Mouse (Mus musculus): ENCODE data around the gene Prkcb. TPM values are rescaled to one million over a fixed set of nuclear protein-coding genes. Genes with fewer than 3 reads are reported as not detected.
A peak's percentile ranks its signal among the peaks of the same experiment; 100 is the strongest.

Gene Prkcb
- polyA plus RNA-seq, 1 experiment from 2014 or later, result 5.6 TPM

DNA sequence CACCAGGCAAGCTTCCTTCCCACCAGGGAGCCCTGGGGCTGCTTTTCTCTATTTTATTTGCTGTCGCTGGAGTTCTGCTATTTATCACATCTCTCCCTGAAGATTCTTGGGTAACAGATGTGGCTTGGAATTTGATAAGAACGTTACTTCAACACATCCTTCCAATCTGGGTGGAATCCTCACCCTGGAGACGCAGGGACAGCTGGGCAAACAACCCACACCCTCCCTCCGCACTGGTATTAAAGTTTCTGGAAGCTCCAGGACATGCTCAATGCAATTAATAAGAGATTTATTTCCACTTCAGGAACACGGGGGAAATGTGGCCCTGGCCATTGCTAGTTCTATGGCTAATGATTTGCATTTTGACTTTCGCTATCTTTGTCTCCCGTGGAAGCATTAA, 277.5 kb downstream of the Prkcb start:
- Histone ChIP-seq H3K4me2 (replicated peaks) (no peak overlapping the region), H3K27ac (no peak overlapping the region), H3K4me1 (0 out of 2 replicates have a peak, but pooled peaks cover 3% of the 10 kb centered on the region), H3K9me3 (no peaks in the 10 kb centered on the region), H3K9ac (no peak overlapping the region), H3K36me3 (no peaks in the 10 kb centered on the region), H3K27me3 (no peaks in the 10 kb centered on the region), H3K4me3 (no peak overlapping the region)
- WGBS, result 69% methylated on average over 7 of the region's 7 CpGs
- ATAC-seq (ENCODE audit: insufficient number of reproducible peaks, insufficient read depth, low FRiP score, low TSS enrichment), result no peak

DNA sequence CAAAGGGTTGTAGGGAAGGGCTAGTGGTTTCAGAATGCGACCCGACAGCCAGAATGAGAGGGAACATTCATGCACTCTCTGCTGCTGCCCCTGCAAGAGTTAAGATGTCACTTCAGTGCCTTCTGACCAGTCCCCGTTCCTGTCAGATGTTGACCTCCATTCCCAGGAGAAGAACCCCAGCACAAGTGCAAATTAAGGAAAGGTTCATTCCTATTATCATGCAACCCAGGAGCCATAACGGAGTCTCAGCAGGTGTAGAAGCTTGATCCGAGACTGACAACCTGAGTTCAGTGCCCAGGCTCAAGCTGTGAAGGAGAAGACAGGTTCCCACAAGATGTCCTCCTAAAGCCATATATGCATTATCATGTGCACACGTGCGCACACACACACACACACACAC, 280.2 kb downstream of the Prkcb start:
- no peak for ATAC-seq (ENCODE audit: insufficient number of reproducible peaks, insufficient read depth, low FRiP score, low TSS enrichment)
- no peaks in the 10 kb centered on the region for H3K9me3 ChIP-seq
- H3K4me3 ChIP-seq, result no peak overlapping the region
- no peaks in the 10 kb centered on the region for H3K36me3 ChIP-seq
- H3K27me3 ChIP-seq, result no peaks in the 10 kb centered on the region
- H3K27ac ChIP-seq, result no peak overlapping the region
- H3K4me2 ChIP-seq (replicated peaks), result no peak overlapping the region
- H3K9ac ChIP-seq, result no peak overlapping the region
- H3K4me1 ChIP-seq, result no peaks in the 10 kb centered on the region
- 67% methylated on average over 7 of the region's 7 CpGs for WGBS

DNA sequence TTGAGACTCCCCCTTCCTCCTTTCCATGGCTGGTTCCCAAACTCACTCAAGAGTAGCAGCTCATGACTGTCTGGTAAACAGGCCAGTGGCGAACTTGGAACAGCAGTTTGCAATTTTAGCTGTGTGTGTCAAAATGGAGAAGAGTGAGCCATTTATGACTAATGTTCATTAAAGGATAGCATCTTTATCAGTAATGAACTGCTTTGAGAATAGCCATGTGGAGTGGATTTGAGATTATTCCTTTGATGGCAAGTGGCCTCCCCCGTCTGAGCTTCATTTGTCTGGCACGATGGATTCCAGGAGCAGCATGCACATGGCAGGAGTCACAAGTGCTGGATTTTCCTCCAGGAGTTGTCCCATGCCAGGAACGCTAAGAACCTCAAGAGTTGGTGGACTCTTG, 281.9 kb downstream of the Prkcb start:
- WGBS, result 68% methylated on average over 4 of the region's 4 CpGs
- no peak for ATAC-seq (ENCODE audit: insufficient number of reproducible peaks, insufficient read depth, low FRiP score, low TSS enrichment)
- Histone ChIP-seq H3K9me3 (no peaks in the 10 kb centered on the region), H3K4me2 (replicated peaks) (no peak overlapping the region), H3K27ac (no peak overlapping the region), H3K4me3 (no peak overlapping the region), H3K9ac (no peak overlapping the region), H3K36me3 (no peaks in the 10 kb centered on the region), H3K4me1 (0 out of 2 replicates have a peak, but pooled peaks cover 2% of the 10 kb centered on the region), H3K27me3 (no peaks in the 10 kb centered on the region)

DNA sequence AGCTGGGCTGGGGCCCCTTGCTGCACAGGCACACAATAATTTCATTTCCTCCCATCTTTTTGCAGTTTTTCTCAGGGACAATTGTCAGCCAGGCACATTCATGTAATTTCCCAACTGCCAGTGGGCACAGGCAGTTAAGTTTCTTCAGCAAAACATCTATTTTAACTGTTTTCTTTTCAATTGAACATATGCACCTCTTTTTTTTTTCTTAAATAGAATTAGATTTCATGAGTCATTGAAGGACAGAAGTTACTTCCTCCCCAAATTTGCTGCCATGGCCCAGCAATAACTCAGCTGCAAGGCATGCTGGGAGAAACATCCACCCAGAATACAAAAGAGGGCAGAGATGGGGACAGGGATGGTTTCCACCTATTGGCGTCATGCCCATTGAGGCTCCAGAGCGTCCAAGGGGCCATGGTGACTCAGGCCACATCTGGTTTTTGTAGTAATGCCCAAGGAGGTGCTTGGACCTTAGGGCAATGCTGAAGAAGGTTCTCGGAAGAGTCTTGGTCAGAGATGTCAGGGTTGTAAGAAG, 284.6 kb downstream of the Prkcb start:
- no peak for ATAC-seq (ENCODE audit: insufficient number of reproducible peaks, insufficient read depth, low FRiP score, low TSS enrichment)
- Histone ChIP-seq H3K27ac (no peak overlapping the region), H3K36me3 (no peaks in the 10 kb centered on the region), H3K4me2 (replicated peaks) (no peak overlapping the region), H3K4me3 (no peak overlapping the region), H3K9me3 (no peaks in the 10 kb centered on the region), H3K9ac (no peak overlapping the region), H3K27me3 (no peaks in the 10 kb centered on the region), H3K4me1 (0 out of 2 replicates have a peak, but pooled peaks cover 6% of the 10 kb centered on the region)
- 88% methylated on average over 3 of the region's 3 CpGs for WGBS

DNA sequence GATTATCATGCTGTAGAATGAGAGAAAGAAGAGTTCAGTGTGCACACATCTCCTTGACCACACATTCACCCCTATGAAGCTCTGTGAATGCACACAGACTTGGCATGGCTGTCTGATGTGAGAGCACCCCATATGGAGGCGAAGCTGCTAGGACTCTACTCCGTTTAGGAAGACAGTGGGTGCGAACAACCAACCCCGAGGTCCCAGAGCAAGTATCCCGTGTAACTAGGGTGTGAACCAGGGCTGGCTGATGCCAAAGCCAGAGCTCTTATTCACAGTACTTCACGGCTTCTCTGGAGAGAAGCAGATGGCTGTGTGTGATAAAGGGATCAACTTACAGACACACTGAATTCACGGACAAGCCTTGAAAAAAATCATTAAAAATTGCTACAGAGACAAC, 285.9 kb downstream of the Prkcb start:
- no peak for ATAC-seq (ENCODE audit: insufficient number of reproducible peaks, insufficient read depth, low FRiP score, low TSS enrichment)
- WGBS, result 71% methylated on average over 7 of the region's 7 CpGs
- Histone ChIP-seq H3K4me1 (0 out of 2 replicates have a peak, but pooled peaks cover 6% of the 10 kb centered on the region), H3K9ac (no peak overlapping the region), H3K27ac (no peak overlapping the region), H3K36me3 (no peaks in the 10 kb centered on the region), H3K4me2 (replicated peaks) (no peak overlapping the region), H3K9me3 (no peaks in the 10 kb centered on the region), H3K4me3 (no peak overlapping the region), H3K27me3 (no peaks in the 10 kb centered on the region)

DNA sequence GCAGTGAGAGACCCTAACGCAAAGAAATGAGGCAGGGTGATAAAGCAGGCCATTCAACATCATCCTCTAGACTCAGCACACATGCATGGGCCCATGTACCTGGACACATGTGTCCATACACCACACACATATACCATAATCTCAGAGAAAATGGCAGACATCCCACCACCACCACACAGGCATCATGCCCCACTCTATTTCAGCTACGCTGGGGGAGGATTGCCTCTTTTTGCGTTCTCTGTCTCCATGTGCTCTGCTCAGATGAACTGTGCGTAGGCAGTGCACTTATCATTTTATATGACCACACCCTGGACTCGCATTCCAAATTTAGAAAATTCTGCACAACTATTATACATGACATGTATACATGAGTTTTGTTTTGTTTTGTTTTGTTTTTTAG, 286.5 kb downstream of the Prkcb start:
- Histone ChIP-seq H3K9ac (no peak overlapping the region), H3K27ac (no peak overlapping the region), H3K4me2 (replicated peaks) (no peak overlapping the region), H3K4me3 (no peak overlapping the region), H3K4me1 (0 out of 2 replicates have a peak, but pooled peaks cover 6% of the 10 kb centered on the region), H3K9me3 (no peaks in the 10 kb centered on the region), H3K27me3 (no peaks in the 10 kb centered on the region), H3K36me3 (no peaks in the 10 kb centered on the region)
- WGBS, result 75% methylated on average over 5 of the region's 5 CpGs
- no peak for ATAC-seq (ENCODE audit: insufficient number of reproducible peaks, insufficient read depth, low FRiP score, low TSS enrichment)

DNA sequence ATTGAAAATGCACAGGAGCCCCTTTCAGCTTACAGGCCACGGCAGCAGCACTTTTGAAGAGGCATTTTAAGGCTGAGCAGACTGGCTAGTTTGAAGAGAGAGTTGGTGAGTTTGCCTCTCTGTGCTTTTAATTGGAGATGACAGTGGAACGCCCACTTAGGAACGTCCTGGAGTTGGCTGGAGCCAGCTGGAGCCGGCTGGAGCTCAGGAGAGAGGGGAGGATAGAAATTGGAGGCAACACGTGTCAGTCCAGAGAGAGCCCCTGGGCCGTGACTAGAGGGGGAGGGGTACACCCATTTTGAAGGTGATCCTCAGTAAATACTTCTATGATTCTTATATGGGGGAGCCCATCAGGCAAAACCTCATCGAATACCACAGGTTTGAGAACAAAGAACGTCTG, 287.0 kb downstream of the Prkcb start:
- H3K4me1 ChIP-seq, result 0 out of 2 replicates have a peak, but pooled peaks cover 6% of the 10 kb centered on the region
- no peaks in the 10 kb centered on the region for H3K36me3 ChIP-seq
- H3K27ac ChIP-seq, result no peak overlapping the region
- no peaks in the 10 kb centered on the region for H3K9me3 ChIP-seq
- 20% methylated on average over 8 of the region's 8 CpGs for WGBS
- H3K9ac ChIP-seq, result no peak overlapping the region
- H3K4me3 ChIP-seq, result no peak overlapping the region
- peak; percentile 82 for ATAC-seq (ENCODE audit: insufficient number of reproducible peaks, insufficient read depth, low FRiP score, low TSS enrichment)
- H3K27me3 ChIP-seq, result no peaks in the 10 kb centered on the region
- H3K4me2 ChIP-seq (replicated peaks), result no peak overlapping the region

DNA sequence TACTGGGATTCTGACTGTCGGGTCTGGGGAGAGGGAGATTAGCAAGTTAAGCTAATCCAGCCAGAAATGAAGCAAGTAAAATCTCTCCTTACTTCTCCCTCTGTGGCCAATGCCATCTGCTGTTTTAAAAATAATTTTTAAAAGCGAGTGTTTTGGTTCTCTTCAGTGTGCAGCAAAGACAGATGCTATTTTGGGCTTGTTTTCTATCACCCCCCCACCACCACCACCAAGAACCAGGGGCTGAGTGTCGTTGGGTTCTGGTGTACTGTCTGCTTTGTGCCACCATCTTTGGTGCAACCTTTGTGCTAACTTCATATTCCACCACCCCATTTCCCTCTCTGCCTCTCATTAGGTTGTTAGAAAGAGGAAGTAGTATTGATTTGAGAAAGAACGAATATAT, 289.0 kb downstream of the Prkcb start:
- WGBS, result 82% methylated on average over 4 of the region's 4 CpGs
- H3K9me3 ChIP-seq, result no peaks in the 10 kb centered on the region
- ATAC-seq (ENCODE audit: insufficient number of reproducible peaks, insufficient read depth, low FRiP score, low TSS enrichment), result no peak

DNA sequence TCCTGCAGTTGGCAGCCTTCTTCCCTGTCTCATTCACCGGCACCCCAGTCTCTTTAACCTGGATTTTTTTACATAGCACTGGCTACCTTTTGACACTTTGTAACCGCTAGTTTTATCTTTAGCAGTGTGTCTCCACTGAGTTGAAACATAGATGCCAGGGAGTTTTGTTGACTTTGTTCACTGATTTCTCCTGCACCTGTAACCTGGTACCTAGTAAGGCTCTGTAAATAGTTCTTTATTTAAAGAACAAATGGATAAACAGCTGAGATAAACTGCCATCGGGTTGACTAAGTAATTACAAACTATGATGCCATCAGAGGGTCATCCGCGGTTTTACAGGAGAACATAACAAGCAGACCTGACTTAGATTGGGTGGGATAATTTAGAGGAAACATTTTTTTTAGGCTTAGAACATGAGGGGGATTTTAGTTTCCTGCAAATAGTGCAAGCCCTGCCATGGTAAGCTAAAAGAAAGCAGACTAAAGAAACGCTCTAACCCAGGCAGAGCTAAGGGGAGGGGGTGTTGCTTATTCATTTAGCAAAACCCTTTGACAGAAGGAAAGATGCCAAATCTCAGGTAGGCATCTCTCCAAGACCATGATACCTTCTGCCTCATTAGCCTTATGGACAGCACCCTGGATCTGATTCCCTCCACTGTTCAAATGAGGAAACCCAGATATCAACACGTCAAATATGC, 291.1 kb downstream of the Prkcb start:
- Histone ChIP-seq H3K4me1 (0 out of 2 replicates have a peak, but pooled peaks cover 6% of the 10 kb centered on the region), H3K9ac (no peak overlapping the region), H3K4me3 (no peak overlapping the region), H3K27me3 (no peaks in the 10 kb centered on the region), H3K4me2 (replicated peaks) (no peak overlapping the region), H3K9me3 (no peaks in the 10 kb centered on the region), H3K36me3 (no peaks in the 10 kb centered on the region), H3K27ac (no peak overlapping the region)
- 84% methylated on average over 7 of the region's 7 CpGs for WGBS
- no peak for ATAC-seq (ENCODE audit: insufficient number of reproducible peaks, insufficient read depth, low FRiP score, low TSS enrichment)

More for the DNA sequence above, 289.0 kb downstream of the Prkcb start:
- no peaks in the 10 kb centered on the region for H3K27me3 ChIP-seq
- H3K36me3 ChIP-seq, result no peaks in the 10 kb centered on the region
- no peak overlapping the region for H3K27ac ChIP-seq
- H3K9ac ChIP-seq, result no peak overlapping the region
- H3K4me2 ChIP-seq (replicated peaks), result no peak overlapping the region
- 0 out of 2 replicates have a peak, but pooled peaks cover 6% of the 10 kb centered on the region for H3K4me1 ChIP-seq
- H3K4me3 ChIP-seq, result no peak overlapping the region

DNA sequence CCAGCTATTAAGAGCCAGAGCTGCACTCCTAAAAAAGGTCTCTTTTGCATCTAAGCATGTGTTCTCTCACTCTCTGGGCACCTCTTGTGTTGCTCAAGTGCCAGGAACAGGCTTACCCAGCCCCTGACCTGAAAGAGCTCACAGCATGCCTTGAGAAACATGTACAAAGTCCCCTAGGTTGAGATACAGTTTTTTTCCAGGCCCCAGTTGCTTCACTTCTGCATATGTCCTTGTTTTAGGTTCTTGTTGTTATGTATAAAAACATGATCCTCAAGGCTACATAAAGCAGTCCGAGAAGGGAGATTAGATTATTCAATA, 291.6 kb downstream of the Prkcb start:
- H3K27ac ChIP-seq, result no peak overlapping the region
- WGBS, result 89% methylated on average over 1 of the region's 1 CpGs
- ATAC-seq (ENCODE audit: insufficient number of reproducible peaks, insufficient read depth, low FRiP score, low TSS enrichment), result no peak
- no peak overlapping the region for H3K4me3 ChIP-seq
- no peaks in the 10 kb centered on the region for H3K9me3 ChIP-seq
- H3K4me1 ChIP-seq, result 0 out of 2 replicates have a peak, but pooled peaks cover 6% of the 10 kb centered on the region
- no peak overlapping the region for H3K4me2 ChIP-seq (replicated peaks)
- H3K9ac ChIP-seq, result no peak overlapping the region
- no peaks in the 10 kb centered on the region for H3K36me3 ChIP-seq
- no peaks in the 10 kb centered on the region for H3K27me3 ChIP-seq

DNA sequence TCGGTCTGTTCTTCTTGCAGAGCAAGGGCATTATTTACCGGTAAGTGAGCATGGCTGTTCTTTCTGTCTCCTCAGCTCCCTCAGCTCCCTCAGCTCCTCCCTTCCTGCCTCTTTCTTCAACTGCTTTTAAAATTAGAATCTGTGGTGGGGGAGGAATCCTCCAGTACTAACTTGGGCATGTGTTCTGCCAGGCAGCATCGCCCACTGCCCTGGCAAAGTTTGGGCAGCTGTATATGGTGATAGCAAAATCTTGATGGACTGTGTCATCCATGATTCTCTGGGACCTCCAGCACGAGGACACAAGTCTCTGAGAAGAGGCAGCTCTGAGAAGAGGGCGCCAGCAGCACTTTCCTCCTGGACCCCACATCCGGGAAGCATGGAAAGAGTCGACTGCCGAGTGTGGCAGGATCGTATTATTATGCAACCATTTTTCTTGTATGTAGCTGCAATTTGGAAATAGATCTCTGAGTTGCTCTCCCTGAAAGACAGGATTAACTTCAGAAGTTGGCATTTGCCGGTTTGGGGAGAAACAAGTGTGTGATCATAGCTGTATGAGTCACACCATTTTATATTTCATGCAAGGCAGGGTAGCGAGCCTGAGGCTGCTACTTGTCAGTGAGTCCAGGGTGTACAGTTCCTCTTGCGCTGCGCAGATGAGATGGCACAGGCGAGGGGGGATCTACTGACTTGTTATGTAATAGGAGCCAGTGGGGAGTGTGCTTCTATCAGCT, 296.0 kb downstream of the Prkcb start:
- Histone ChIP-seq H3K4me2 (replicated peaks) (no peak overlapping the region), H3K36me3 (no peaks in the 10 kb centered on the region), H3K27me3 (no peaks in the 10 kb centered on the region), H3K9me3 (no peaks in the 10 kb centered on the region), H3K4me1 (no peaks in the 10 kb centered on the region), H3K9ac (no peak overlapping the region), H3K4me3 (no peak overlapping the region), H3K27ac (no peak overlapping the region)
- ATAC-seq (ENCODE audit: insufficient number of reproducible peaks, insufficient read depth, low FRiP score, low TSS enrichment), result no peak
- WGBS, result 77% methylated on average over 14 of the region's 14 CpGs

DNA sequence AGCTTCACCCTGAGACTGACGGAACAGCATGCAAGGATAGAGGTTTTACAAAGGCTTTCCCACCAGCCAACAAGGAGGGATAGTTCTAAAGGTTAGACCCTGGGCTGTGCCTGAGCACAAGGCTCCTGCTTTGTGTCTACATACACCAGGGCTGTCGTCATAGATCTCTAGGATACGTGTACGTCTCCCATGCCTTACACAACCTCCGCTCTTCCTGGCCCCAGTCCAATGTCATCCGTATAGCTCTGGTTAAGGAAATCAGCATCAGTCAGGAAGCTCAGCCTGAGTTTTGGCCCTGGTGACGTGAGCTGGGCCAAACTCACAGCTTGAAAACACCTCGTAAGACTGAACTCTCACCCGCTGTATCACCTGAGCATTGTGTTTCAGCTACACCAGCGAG, 307.3 kb downstream of the Prkcb start:
- no peaks in the 10 kb centered on the region for H3K27me3 ChIP-seq
- no peak overlapping the region for H3K4me2 ChIP-seq (replicated peaks)
- no peak overlapping the region for H3K27ac ChIP-seq
- no peak overlapping the region for H3K9ac ChIP-seq
- no peaks in the 10 kb centered on the region for H3K9me3 ChIP-seq
- ATAC-seq (ENCODE audit: insufficient number of reproducible peaks, insufficient read depth, low FRiP score, low TSS enrichment), result peak; percentile 43; the same call in 1 of the 2 replicates
- no peaks in the 10 kb centered on the region for H3K36me3 ChIP-seq
- 79% methylated on average over 10 of the region's 10 CpGs for WGBS
- H3K4me1 ChIP-seq, result peaks cover 19% of the 10 kb centered on the region; the same call in 1 of the 2 replicates
- H3K4me3 ChIP-seq, result no peak overlapping the region

Measured in embryonic facial prominence, embryonic 12.5 days (tissue).